Mouse (Mus musculus) forebrain, embryonic 14.5 days (tissue): Measurements from ENCODE around the gene Depdc5. TPM values are rescaled to one million over a fixed set of nuclear protein-coding genes. Genes with fewer than 3 reads are reported as not detected.
"Not testable (repeated sequence)": the region's sequence is repeated elsewhere in the genome, so short reads cannot be mapped to it uniquely, and the experiment has no call there.

Experiments used
- ATAC-seq: fragments of 200-750 bp; cut with Nextera tagmentation; 2 replicates; pipeline ENCODE4 v1.8.0; 2017; ENCODE audit warnings: mild to moderate bottlenecking, moderate library complexity
- DNase-seq: peaks from one replicate; pipeline ENCODE4 v3.0.0-alpha.2; 2015; ENCODE audit warnings: low spot score
- H3K27ac ChIP-seq: fragments of 300-500 bp; sonication (generic); 2 replicates; pipeline ENCODE4 v1.5.1; 2014; ENCODE audit warnings: low read depth, mild to moderate bottlenecking, control low read depth, low read length, moderate library complexity
- H3K27me3 ChIP-seq: fragments of 300-500 bp; sonication (generic); replicated peaks from 2 replicates; pipeline ENCODE4 v1.6.1; 2014; ENCODE audit warnings: low read length, control low read depth, mixed read lengths; ENCODE audit not compliant: control insufficient read depth, insufficient read depth
- H3K36me3 ChIP-seq: fragments of 300-500 bp; sonication (generic); 2 replicates; pipeline ENCODE4 v1.6.1; 2014; ENCODE audit warnings: low read length, control low read depth; ENCODE audit not compliant: control insufficient read depth, insufficient read depth
- H3K4me1 ChIP-seq: fragments of 300-500 bp; sonication (generic); 2 replicates; pipeline ENCODE4 v1.6.1; 2014; ENCODE audit warnings: antibody characterized with exemption, low read length, control low read depth; ENCODE audit not compliant: control insufficient read depth, insufficient read depth
- H3K4me2 ChIP-seq: fragments of 300-500 bp; sonication (generic); 2 replicates; pipeline ENCODE4 v1.6.1; 2014; ENCODE audit warnings: mild to moderate bottlenecking, control low read depth, low read length
- H3K4me3 ChIP-seq: fragments of 300-500 bp; sonication (generic); 2 replicates; pipeline ENCODE4 v1.5.1; 2014; ENCODE audit warnings: low read depth, low read length, control low read depth
- H3K9ac ChIP-seq: fragments of 300-500 bp; sonication (generic); 2 replicates; pipeline ENCODE4 v1.6.1; 2014; ENCODE audit warnings: mild to moderate bottlenecking, low read length, control low read depth, moderate library complexity
- H3K9me3 ChIP-seq: fragments of 300-500 bp; sonication (generic); replicated peaks from 2 replicates; pipeline ENCODE4 v1.6.1; 2016; ENCODE audit warnings: low read length, control low read depth, mixed read lengths; ENCODE audit not compliant: control insufficient read depth
- WGBS: fragments of 180-500 bp; shearing (Covaris S2); extraction: QIAGEN DNeasy Blood & Tissue Kit; methylation state at CpG from one replicate; pipeline ENCODE4 v1.1.7; 2014; 5-methylcytosine and 5-hydroxymethylcytosine counted together
- polyA plus RNA-seq: library from polyadenylated mRNA; unstranded; fragments of >200 nt; fragmentation: Nextera tagmentation; extraction: Ambion mirVana; gene quantifications from 2 replicates; pipeline ENCODE4 v1.2.1, GENCODE M21; 2014

Gene Depdc5
- polyA plus RNA-seq, 1 experiment from 2014 or later = 19.0 TPM

- 65% methylated on average over 6 of the region's 6 CpGs for WGBS
- Histone ChIP-seq H3K4me3 (peak overlapping the region; percentile 66; the same call in 1 of the 2 replicates), H3K36me3 (peaks cover 8% of the 10 kb centered on the region), H3K27me3 (no peaks in the 10 kb centered on the region), H3K4me1 (peaks cover 4% of the 10 kb centered on the region; the same call in 1 of the 2 replicates), H3K4me2 (peak overlapping the region; percentile 76; the same call in 1 of the 2 replicates), H3K9ac (no peak overlapping the region), H3K9me3 (no peaks in the 10 kb centered on the region), H3K27ac (no peak overlapping the region)
- peak; percentile 14 for DNase-seq
- no peak for ATAC-seq
Observed at GRCm38 (mm10) chr5:32862469-32863132, 900 bp upstream of the Depdc5 start.

GRCm38 (mm10) chr5:32869389-32870024 is 6.0 kb downstream of the Depdc5 start:
- no peak overlapping the region for H3K9ac ChIP-seq
- H3K4me2 ChIP-seq = no peak overlapping the region
- peaks cover 2% of the 10 kb centered on the region; the same call in 1 of the 2 replicates for H3K4me1 ChIP-seq
- H3K27me3 ChIP-seq = no peaks in the 10 kb centered on the region
- no peak overlapping the region for H3K4me3 ChIP-seq
- H3K9me3 ChIP-seq = no peaks in the 10 kb centered on the region
- no peak for DNase-seq
- H3K36me3 ChIP-seq = peaks cover 45% of the 10 kb centered on the region
- ATAC-seq = no peak
- H3K27ac ChIP-seq = no peak overlapping the region
- 97% methylated on average over 5 of the region's 5 CpGs for WGBS

- Histone ChIP-seq H3K36me3 (peaks cover 54% of the 10 kb centered on the region), H3K27me3 (no peaks in the 10 kb centered on the region), H3K27ac (no peak overlapping the region), H3K4me2 (no peak overlapping the region), H3K9ac (no peak overlapping the region), H3K4me3 (no peak overlapping the region), H3K4me1 (no peaks in the 10 kb centered on the region), H3K9me3 (no peaks in the 10 kb centered on the region)
- 93% methylated on average over 5 of the region's 5 CpGs for WGBS
- DNase-seq (no peak), ATAC-seq (no peak)
Observed at GRCm38 (mm10) chr5:32872346-32872745, 8.8 kb downstream of the Depdc5 start.

- DNase-seq (no peak), ATAC-seq (no peak)
- no peak overlapping the region for H3K4me2 ChIP-seq
- H3K9me3 ChIP-seq = no peaks in the 10 kb centered on the region
- no peak overlapping the region for H3K9ac ChIP-seq
- no peaks in the 10 kb centered on the region for H3K4me1 ChIP-seq
- 75% methylated on average over 3 of the region's 3 CpGs for whole genome bisulfite sequencing
- no peak overlapping the region for H3K4me3 ChIP-seq
- H3K36me3 ChIP-seq = peaks cover 57% of the 10 kb centered on the region
- H3K27ac ChIP-seq = no peak overlapping the region
- H3K27me3 ChIP-seq = no peaks in the 10 kb centered on the region
Observed at GRCm38 (mm10) chr5:32886739-32887138, 23.2 kb downstream of the Depdc5 start.

DNA sequence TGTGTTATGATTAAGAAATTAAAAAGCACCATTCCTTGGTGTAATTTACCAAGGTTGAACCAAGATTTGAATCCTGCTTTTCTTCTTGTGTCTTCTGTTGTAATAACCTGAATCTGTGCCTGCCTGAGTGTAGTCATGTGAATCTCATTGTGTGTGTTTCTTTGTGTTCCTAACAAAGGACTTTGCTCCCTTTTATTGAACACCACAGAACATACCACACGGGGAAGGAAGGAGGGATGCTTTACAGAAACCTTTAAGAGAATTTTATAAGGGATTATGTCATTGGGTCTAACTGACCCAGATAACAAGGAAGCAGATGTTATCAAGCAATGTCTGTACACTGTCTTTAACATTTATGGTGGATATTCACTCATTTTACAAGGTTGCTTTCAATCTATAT is 44.0 kb downstream of the Depdc5 start:
- no peaks in the 10 kb centered on the region for H3K4me1 ChIP-seq
- H3K4me3 ChIP-seq = no peak overlapping the region
- no peak overlapping the region for H3K4me2 ChIP-seq
- DNase-seq (no peak), ATAC-seq (no peak)
- H3K36me3 ChIP-seq = peaks cover 61% of the 10 kb centered on the region
- no peak overlapping the region for H3K9ac ChIP-seq
- 33% methylated on average over 1 of the region's 1 CpGs for WGBS
- no peaks in the 10 kb centered on the region for H3K27me3 ChIP-seq
- no peaks in the 10 kb centered on the region for H3K9me3 ChIP-seq
- no peak overlapping the region for H3K27ac ChIP-seq

DNA sequence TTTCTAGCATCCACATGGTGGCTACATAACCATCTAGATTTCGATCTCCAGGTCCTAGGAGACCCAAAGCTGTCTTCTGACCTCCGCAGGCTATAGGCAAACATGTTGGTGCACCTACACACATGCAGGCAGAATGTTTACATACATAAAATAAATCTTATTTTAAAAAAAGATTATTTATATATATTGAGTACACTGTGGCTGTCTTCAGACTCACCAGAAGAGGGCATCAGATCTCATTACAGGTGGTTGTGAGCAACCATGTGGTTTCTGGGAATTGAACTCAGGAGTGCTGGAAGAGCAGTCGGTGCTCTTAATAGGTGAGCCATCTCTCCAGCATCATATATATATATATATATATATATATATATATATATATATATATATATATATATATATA is 50.6 kb downstream of the Depdc5 start:
- peak; percentile 10 for DNase-seq
- ATAC-seq = no peak
- 79% methylated on average over 3 of the region's 3 CpGs for WGBS

GRCm38 (mm10) chr5:32919281-32919680 is 55.8 kb downstream of the Depdc5 start:
- H3K4me2 ChIP-seq, H3K4me3 ChIP-seq, H3K9me3 ChIP-seq, H3K9ac ChIP-seq, ATAC-seq, H3K27ac ChIP-seq, H3K27me3 ChIP-seq, DNase-seq, H3K4me1 ChIP-seq: not testable (repeated sequence)
- WGBS = 83% methylated on average over 2 of the region's 2 CpGs
- peaks cover 61% of the 10 kb centered on the region for H3K36me3 ChIP-seq

More for the DNA sequence above, 50.6 kb downstream of the Depdc5 start:
- Histone ChIP-seq H3K27ac (no peak overlapping the region), H3K27me3 (no peaks in the 10 kb centered on the region), H3K36me3 (peaks cover 67% of the 10 kb centered on the region), H3K4me3 (no peak overlapping the region), H3K9ac (no peak overlapping the region), H3K4me1 (no peaks in the 10 kb centered on the region), H3K4me2 (no peak overlapping the region), H3K9me3 (no peaks in the 10 kb centered on the region)

GRCm38 (mm10) chr5:32922906-32923305 is 59.4 kb downstream of the Depdc5 start:
- ATAC-seq (no peak), DNase-seq (no peak)
- no peaks in the 10 kb centered on the region for H3K9me3 ChIP-seq
- H3K36me3 ChIP-seq = peaks cover 63% of the 10 kb centered on the region
- WGBS = 89% methylated on average over 4 of the region's 4 CpGs
- no peak overlapping the region for H3K27ac ChIP-seq
- H3K27me3 ChIP-seq = no peaks in the 10 kb centered on the region
- no peak overlapping the region for H3K4me2 ChIP-seq
- H3K4me1 ChIP-seq = no peaks in the 10 kb centered on the region
- H3K9ac ChIP-seq = no peak overlapping the region
- no peak overlapping the region for H3K4me3 ChIP-seq

DNA sequence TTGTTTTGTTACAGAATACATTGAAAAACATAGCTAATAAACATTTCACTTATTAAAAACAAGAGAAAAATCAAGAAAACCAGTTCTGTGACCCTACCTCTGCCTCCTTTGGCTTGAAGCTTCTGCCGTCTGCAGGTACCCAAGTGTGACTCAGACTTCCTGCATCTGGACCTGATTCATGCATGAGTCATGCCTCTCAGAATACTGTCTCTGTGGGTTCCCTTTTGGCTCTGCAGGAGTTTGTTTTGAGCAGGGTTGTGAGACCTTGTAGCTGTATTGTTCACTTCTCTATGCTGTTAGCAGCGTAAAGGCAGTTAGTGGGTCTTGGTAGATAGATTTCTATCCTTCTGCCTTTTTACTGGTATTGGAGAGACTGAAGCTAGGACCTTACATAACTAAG is 67.3 kb downstream of the Depdc5 start:
- H3K4me3 ChIP-seq = no peak overlapping the region
- no peak overlapping the region for H3K9ac ChIP-seq
- H3K4me2 ChIP-seq = no peak overlapping the region
- H3K4me1 ChIP-seq = no peaks in the 10 kb centered on the region
- no peak overlapping the region for H3K27ac ChIP-seq
- ATAC-seq (no peak), DNase-seq (no peak)
- peaks cover 81% of the 10 kb centered on the region for H3K36me3 ChIP-seq
- 85% methylated on average over 2 of the region's 2 CpGs for WGBS
- no peaks in the 10 kb centered on the region for H3K9me3 ChIP-seq
- H3K27me3 ChIP-seq = no peaks in the 10 kb centered on the region
